Mouse (Mus musculus): Measurements from ENCODE around the gene Folr2.

DNA sequence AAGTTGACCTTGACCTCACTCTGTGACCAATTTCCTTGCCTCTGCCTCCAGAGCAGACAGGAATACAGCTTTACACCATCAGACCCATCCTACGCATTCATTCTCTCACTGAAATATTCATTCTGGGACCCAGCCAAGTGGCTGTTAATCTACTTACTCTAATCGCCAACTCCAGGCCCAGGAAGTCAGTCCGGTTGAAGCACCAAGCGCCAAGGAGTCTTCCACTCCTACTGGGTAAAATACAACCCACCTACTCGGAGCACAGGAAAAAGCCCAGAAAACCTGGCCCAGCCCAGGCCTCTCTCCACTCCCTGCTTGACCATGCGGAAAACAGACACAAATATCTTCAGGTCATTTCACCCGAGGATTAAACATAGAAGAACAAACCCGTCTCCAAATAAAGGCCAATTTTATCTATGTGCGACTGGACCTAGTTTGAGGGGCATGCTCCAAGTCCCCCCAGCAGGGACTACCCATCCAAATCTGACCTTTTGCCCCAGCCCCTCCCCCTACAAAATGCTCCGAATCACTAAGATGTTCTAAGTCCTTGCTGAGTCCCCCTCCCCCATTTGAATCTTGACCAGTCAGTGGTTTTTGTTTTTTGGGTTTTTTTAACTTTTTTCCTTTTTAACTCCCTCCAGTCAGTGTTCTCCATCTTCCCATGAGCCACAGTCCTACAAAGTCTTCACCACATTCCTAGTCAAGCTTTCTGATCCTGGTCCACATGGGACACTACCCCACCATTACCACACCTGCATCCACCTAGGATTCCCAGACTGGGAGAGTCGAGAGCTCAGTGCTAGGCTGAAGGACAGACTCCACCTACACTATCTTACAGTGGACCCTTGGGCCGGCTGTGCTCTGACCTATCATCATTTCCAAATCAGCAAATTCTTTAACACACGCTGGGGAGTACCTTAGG is 11.5 kb upstream of the Folr2 start:
- no peak for TF ChIP-seq GATA1 (IDR thresholded peaks at IDR 0.05; ENCODE audit: borderline replicate concordance, low read length)
- no peak for TF ChIP-seq FLI1 (IDR thresholded peaks at IDR 0.05; ENCODE audit: low read length)
